Mouse (Mus musculus) liver, adult 2 months (tissue): ENCODE results near the gene Ptms.

Experiments
- CTCF ChIP-seq: fragments of 200-500 bp; IDR thresholded peaks from 2 replicates; pipeline ENCODE4 v1.5.1; 2011; ENCODE audit warnings: low read depth, low read length, control low read depth
- POLR2A ChIP-seq: fragments of 200-500 bp; IDR thresholded peaks from 2 replicates; pipeline ENCODE4 v1.6.1; 2011; ENCODE audit warnings: low read length, control low read depth; ENCODE audit not compliant: insufficient read depth; ENCODE audit errors: extremely low read depth

DNA sequence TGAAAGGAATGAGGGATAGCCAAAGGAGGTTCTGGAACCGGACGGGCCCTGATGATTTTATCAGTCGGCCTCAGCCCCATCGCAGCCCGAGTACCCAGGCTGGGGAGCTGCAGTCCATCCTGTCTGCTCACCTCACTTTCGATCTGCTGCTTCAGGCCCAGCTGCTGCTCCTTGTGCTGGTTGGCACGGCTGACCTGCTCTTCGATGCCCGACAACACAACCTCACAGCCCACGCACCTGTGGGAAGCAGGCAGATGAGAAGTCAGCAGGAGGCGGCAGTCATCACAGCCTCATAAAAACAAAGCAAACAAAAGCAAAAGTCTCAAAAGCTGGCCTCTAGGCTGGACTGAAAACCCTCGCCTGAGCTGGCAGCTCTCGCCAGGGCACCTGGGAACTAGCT lies 40.1 kb upstream of the Ptms start:
- TF ChIP-seq CTCF, result no peak
- TF ChIP-seq POLR2A, result no peak
